Mouse (Mus musculus): ENCODE results near the gene Krtap3-2. TPM values are rescaled to one million over a fixed set of nuclear protein-coding genes. Genes with fewer than 3 reads are reported as not detected.
A peak's percentile ranks its signal among the peaks of the same experiment; 100 is the strongest.
"Not testable (repeated sequence)": the region's sequence is repeated elsewhere in the genome, so short reads cannot be mapped to it uniquely, and the experiment has no call there.

Krtap3-2 gene
- not detected in 2 replicates for polyA plus RNA-seq (2012; rRNA removed)

GRCm38 (mm10) chr11:99556753-99557152, at the start of gene Krtap3-2:
Krtap3-2 (minus strand) TSS chr11:99556853.
- 100% methylated on average over 2 of the region's 2 CpGs for WGBS
- no peak for DNase-seq (ENCODE audit: low read depth, low spot score)

GRCm38 (mm10) chr11:99603208-99603607, 46.6 kb upstream of the Krtap3-2 start, which contains the start of gene Gm11938:
Gm11938 (minus strand) TSS chr11:99603308.
- WGBS: 22% methylated on average over 1 of the region's 1 CpGs
- DNase-seq (ENCODE audit: low read depth, low spot score): not testable (repeated sequence)

- not testable (repeated sequence) for DNase-seq (ENCODE audit: low read depth, low spot score)
- WGBS: 74% methylated on average over 6 of the region's 6 CpGs
Measured at GRCm38 (mm10) chr11:99597742-99598141, 41.1 kb upstream of the Krtap3-2 start, which contains the start of gene Krtap9-3. Krtap9-3 (minus strand) TSS chr11:99598105.

- WGBS: 68% methylated on average over 6 of the region's 6 CpGs
Measured at GRCm38 (mm10) chr11:99590981-99591380, 34.3 kb upstream of the Krtap3-2 start, which contains the start of gene Krtap1-3. Krtap1-3 (minus strand) TSS chr11:99591339.

GRCm38 (mm10) chr11:99585096-99585495, 28.4 kb upstream of the Krtap3-2 start:
- WGBS: 78% methylated on average over 7 of the region's 7 CpGs
- DNase-seq (ENCODE audit: low read depth, low spot score): no peak

More at GRCm38 (mm10) chr11:99590981-99591380, 34.3 kb upstream of the Krtap3-2 start, which contains the start of gene Krtap1-3:
- DNase-seq (ENCODE audit: low read depth, low spot score): no peak

GRCm38 (mm10) chr11:99583245-99583704, 26.6 kb upstream of the Krtap3-2 start, which contains the start of gene Krtap1-4:
Krtap1-4 (minus strand) TSS chr11:99583654.
- DNase-seq (ENCODE audit: low read depth, low spot score): no peak

GRCm38 (mm10) chr11:99581564-99581963, 24.9 kb upstream of the Krtap3-2 start:
- 73% methylated on average over 6 of the region's 6 CpGs for WGBS

More at GRCm38 (mm10) chr11:99583245-99583704, 26.6 kb upstream of the Krtap3-2 start, which contains the start of gene Krtap1-4:
- 68% methylated on average over 5 of the region's 5 CpGs for WGBS

GRCm38 (mm10) chr11:99581051-99581450, 24.4 kb upstream of the Krtap3-2 start:
- no peak for DNase-seq (ENCODE audit: low read depth, low spot score)
- 82% methylated on average over 5 of the region's 5 CpGs for WGBS

More at GRCm38 (mm10) chr11:99581564-99581963, 24.9 kb upstream of the Krtap3-2 start:
- DNase-seq (ENCODE audit: low read depth, low spot score): no peak

GRCm38 (mm10) chr11:99580636-99581035, 24.0 kb upstream of the Krtap3-2 start, which contains the start of gene Krtap1-5:
Krtap1-5 (minus strand) TSS chr11:99581016.
- no peak for DNase-seq (ENCODE audit: low read depth, low spot score)
- 80% methylated on average over 6 of the region's 6 CpGs for WGBS

- WGBS: 2% methylated on average over 7 of the region's 7 CpGs
- DNase-seq (ENCODE audit: low read depth, low spot score): peak; percentile 33
Measured at GRCm38 (mm10) chr11:99574106-99574505, 17.5 kb upstream of the Krtap3-2 start.

GRCm38 (mm10) chr11:99573164-99573563, 16.5 kb upstream of the Krtap3-2 start:
- WGBS: 72% methylated on average over 4 of the region's 4 CpGs
- DNase-seq (ENCODE audit: low read depth, low spot score): no peak

GRCm38 (mm10) chr11:99566530-99566929, 9.9 kb upstream of the Krtap3-2 start, which contains the start of gene Krtap3-1:
Krtap3-1 (minus strand) TSS chr11:99566630.
- 40% methylated on average over 7 of the region's 7 CpGs for WGBS
- peak; percentile 27 for DNase-seq (ENCODE audit: low read depth, low spot score)

- DNase-seq (ENCODE audit: low read depth, low spot score): no peak
- WGBS: 82% methylated on average over 6 of the region's 6 CpGs
Measured at GRCm38 (mm10) chr11:99562580-99562979, 5.9 kb upstream of the Krtap3-2 start.

- no peak for DNase-seq (ENCODE audit: low read depth, low spot score)
- WGBS: 39% methylated on average over 9 of the region's 9 CpGs
Measured at GRCm38 (mm10) chr11:99559366-99559765, 2.7 kb upstream of the Krtap3-2 start, which contains the start of gene Gm11939. Gm11939 (minus strand) TSS chr11:99559466.

- DNase-seq (ENCODE audit: low read depth, low spot score): no peak
- WGBS: 81% methylated on average over 3 of the region's 3 CpGs
Measured at GRCm38 (mm10) chr11:99557976-99558745, 1.5 kb upstream of the Krtap3-2 start.

- 89% methylated on average over 2 of the region's 2 CpGs for WGBS
- DNase-seq (ENCODE audit: low read depth, low spot score): no peak
Measured at GRCm38 (mm10) chr11:99556195-99556594, 458 bp downstream of the Krtap3-2 start.

- DNase-seq (ENCODE audit: low read depth, low spot score): no peak
- WGBS: 62% methylated on average over 4 of the region's 4 CpGs
Measured at GRCm38 (mm10) chr11:99550765-99551164, 5.9 kb downstream of the Krtap3-2 start, which contains the start of gene Krtap3-3. Krtap3-3 (minus strand) TSS chr11:99550865.

GRCm38 (mm10) chr11:99547892-99548291, 8.8 kb downstream of the Krtap3-2 start:
- DNase-seq (ENCODE audit: low read depth, low spot score): no peak

- no peak for DNase-seq (ENCODE audit: low read depth, low spot score)
- WGBS: 42% methylated on average over 9 of the region's 9 CpGs
Measured at GRCm38 (mm10) chr11:99539721-99540120, 16.9 kb downstream of the Krtap3-2 start.

GRCm38 (mm10) chr11:99521288-99521860, 35.3 kb downstream of the Krtap3-2 start, which contains the start of gene Krt39:
Krt39 (minus strand) TSS chr11:99521338.
- 12% methylated on average over 13 of the region's 13 CpGs for WGBS
- no peak for DNase-seq (ENCODE audit: low read depth, low spot score)
